Mouse (Mus musculus): ENCODE data around the gene Ints13. TPM values are rescaled to one million over a fixed set of nuclear protein-coding genes. Genes with fewer than 3 reads are reported as not detected.

Gene Ints13
- polyA plus RNA-seq (2015; fragmentation: Illumina TruSeq; extraction: RNeasy Lipid Tissue Mini Kit (QIAGEN cat#74804); ENCODE audit: insufficient read depth, low read depth, low replicate concordance) = 9.0 TPM

DNA sequence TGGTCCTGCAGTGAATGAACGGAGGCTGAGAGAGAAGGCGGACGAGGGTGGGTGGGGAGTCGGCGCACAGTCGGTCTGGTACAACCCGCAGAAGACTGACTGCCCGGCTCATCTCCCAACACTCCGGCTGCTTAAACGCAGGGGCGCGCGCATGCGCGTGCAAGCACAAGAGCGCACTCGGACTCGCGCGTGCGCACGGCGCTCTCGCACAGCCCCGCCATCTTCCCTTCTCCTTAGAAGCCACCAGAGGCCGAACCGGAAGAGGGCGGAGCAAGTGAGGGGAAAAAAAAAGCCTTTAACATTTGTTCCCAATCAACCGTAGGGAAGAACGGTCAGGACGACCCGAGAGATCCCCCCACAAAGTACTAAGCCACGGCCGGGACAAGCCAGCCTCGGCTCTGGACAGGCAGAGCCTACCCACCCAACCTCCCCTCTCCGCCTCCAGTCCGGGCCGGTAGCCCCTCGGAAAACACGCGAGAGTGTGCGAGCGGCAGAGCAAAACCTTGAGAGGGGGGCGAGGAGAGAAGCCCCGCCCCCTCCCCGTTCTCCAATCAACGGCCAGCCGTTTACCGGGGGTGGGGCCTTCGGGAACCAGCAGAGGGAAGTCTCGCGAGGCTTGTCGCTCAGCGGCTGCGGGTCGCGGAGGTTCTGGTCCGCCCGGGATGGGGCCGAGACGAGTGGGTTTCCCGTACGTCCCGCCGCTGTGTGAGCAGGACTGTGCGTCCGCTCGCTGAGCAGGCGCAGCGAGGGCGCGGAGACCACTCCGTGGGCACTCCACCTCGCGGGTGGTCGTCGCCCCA lies at the start of gene Ints13:
Gene Ints13, minus strand, starts transcription at position 526 of the 800 bp plus-strand sequence.

DNA sequence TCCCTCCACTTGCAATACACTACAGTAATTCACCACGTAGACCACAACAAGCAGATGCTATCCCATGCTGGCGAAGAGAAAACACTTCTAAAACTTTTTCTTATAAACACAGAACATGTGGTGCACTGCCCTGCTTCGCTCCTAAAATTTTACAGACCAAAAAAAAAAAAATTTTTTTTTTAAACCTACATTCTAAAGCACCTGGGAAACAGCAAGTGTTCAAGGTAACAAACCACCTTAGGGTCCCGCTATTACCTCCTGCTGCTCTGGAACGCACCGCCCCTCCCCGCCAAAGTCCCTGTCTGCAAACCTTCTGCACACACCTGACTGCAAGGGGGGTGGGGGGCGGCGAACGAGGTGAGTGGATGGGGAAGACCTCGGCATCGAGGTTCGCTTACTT lies 732 bp downstream of the Ints13 start, which contains the start of gene Fgfr1op2:
Gene Fgfr1op2, plus strand, starts transcription at position 301 of the 400 bp plus-strand sequence.

DNA sequence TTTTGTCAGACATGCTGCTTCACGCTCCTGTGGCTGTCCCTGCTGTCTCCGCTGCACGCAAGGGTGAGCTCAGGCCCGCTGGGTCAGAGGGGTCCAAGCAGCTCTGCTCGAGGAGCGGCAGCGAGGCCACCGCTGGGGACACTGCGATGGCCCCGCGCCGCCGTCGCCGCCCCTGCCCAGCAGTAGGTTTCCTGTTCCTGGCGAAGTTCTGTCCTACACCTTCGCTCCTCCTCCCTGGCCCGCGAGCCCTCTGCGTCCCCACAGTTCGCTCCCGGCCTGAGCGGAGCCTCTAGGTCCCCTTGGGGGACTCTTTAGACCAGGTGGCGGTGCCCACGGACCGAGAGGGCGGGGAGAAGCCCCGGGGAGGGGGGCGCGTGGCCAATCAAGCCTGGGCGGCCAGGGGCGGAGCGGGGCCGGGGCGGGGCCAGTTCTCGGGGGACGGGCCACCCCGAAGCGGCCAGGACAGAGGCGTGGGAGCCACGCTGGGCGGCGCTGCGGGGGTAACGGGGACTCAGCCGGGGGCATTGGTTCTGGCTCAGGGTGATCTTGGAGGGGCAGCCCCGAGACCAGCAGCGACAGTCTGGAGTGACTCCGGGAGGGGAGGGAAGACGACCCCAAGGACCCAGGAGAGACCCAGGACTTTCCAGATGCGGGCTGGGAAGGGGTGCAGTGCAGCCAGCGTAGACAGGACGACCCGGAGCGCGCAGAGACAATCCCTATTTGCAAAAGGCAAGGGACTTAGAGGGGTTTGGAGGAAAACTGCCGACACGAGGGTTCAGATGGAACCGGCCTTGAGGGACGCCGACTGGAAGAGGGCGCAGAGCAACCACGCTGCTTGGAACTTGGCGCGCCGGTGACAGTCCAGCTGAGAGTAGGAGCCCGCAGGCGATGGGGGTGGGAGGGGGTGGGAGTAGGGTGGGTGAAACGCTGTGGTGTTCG lies 75.5 kb downstream of the Ints13 start, which contains the start of gene Itpr2:
Gene Itpr2, minus strand, starts transcription at position 358 of the 939 bp plus-strand sequence.

Other genes with a start within 250 kb of the Ints13 start
- gene Itpr2, start 75.6 kb downstream of the Ints13 start, polyA plus RNA-seq (2015; fragmentation: Illumina TruSeq; extraction: RNeasy Lipid Tissue Mini Kit (QIAGEN cat#74804); ENCODE audit: insufficient read depth, low read depth, low replicate concordance) = 5.2 TPM
- 23.1 TPM for gene Fgfr1op2, start 632 bp downstream of the Ints13 start, polyA plus RNA-seq (2015; fragmentation: Illumina TruSeq; extraction: RNeasy Lipid Tissue Mini Kit (QIAGEN cat#74804); ENCODE audit: insufficient read depth, low read depth, low replicate concordance)
- gene Med21, start 64.7 kb upstream of the Ints13 start, polyA plus RNA-seq (2015; fragmentation: Illumina TruSeq; extraction: RNeasy Lipid Tissue Mini Kit (QIAGEN cat#74804); ENCODE audit: insufficient read depth, low read depth, low replicate concordance) = 14.3 TPM
- gene Tm7sf3, start 65.0 kb upstream of the Ints13 start, polyA plus RNA-seq (2015; fragmentation: Illumina TruSeq; extraction: RNeasy Lipid Tissue Mini Kit (QIAGEN cat#74804); ENCODE audit: insufficient read depth, low read depth, low replicate concordance) = 5.2 TPM
- gene Stk38l, start 147.2 kb upstream of the Ints13 start, polyA plus RNA-seq (2015; fragmentation: Illumina TruSeq; extraction: RNeasy Lipid Tissue Mini Kit (QIAGEN cat#74804); ENCODE audit: insufficient read depth, low read depth, low replicate concordance) = 2.5 TPM
- gene Arntl2, start 218.2 kb upstream of the Ints13 start, polyA plus RNA-seq (2015; fragmentation: Illumina TruSeq; extraction: RNeasy Lipid Tissue Mini Kit (QIAGEN cat#74804); ENCODE audit: insufficient read depth, low read depth, low replicate concordance) = 6.5 TPM